Mouse (Mus musculus): Measurements from ENCODE around the gene Pcdh7. TPM values are rescaled to one million over a fixed set of nuclear protein-coding genes. Genes with fewer than 3 reads are reported as not detected.
"Not testable (repeated sequence)": the region's sequence is repeated elsewhere in the genome, so short reads cannot be mapped to it uniquely, and the experiment has no call there.

Pcdh7 gene
- polyA plus RNA-seq, 2 experiments: 0.34 to 0.64 TPM

- H3K4me3 ChIP-seq (ENCODE audit: insufficient read depth in 1 of 2, low read depth in 2 of 2, low read length in 2 of 2): no peak overlapping the region
- H3K9ac ChIP-seq (replicated peaks): no peak overlapping the region
- ATAC-seq (ENCODE audit: insufficient read depth): no peak
- H3K36me3 ChIP-seq (replicated peaks; ENCODE audit: control insufficient read depth, insufficient read depth, low read depth): no peaks in the 10 kb centered on the region
- H3K9me3 ChIP-seq (ENCODE audit: control insufficient read depth, low read length): no peaks in the 10 kb centered on the region
- 56% methylated on average over 2 of the region's 2 CpGs for WGBS (ENCODE audit: insufficient replicate concordance)
- no peak overlapping the region for H3K27ac ChIP-seq
- H3K4me2 ChIP-seq (ENCODE audit: low read depth): no peak overlapping the region
- H3K27me3 ChIP-seq (ENCODE audit: control insufficient read depth, insufficient read depth, low read length): no peaks in the 10 kb centered on the region
- DNase-seq (ENCODE audit: low read depth in 3 of 3, low spot score in 3 of 3): no peak
- no peak for TF ChIP-seq EP300 (IDR thresholded peaks at IDR 0.05; ENCODE audit: low read depth)
- no peak for TF ChIP-seq CTCF (IDR thresholded peaks at IDR 0.05; ENCODE audit: low read depth)
- H3K4me1 ChIP-seq (replicated peaks; ENCODE audit: control insufficient read depth in 2 of 2, insufficient read depth in 2 of 2, low read length in 1 of 2): no peaks in the 10 kb centered on the region
These were observed 426.1 kb downstream of the Pcdh7 start for GRCm38 (mm10) chr5:58143897-58144296.

GRCm38 (mm10) chr5:58153966-58154365 is 436.2 kb downstream of the Pcdh7 start:
- Histone ChIP-seq H3K4me3 (ENCODE audit: insufficient read depth in 1 of 2, low read depth in 2 of 2, low read length in 2 of 2) (no peak overlapping the region), H3K27me3 (ENCODE audit: control insufficient read depth, insufficient read depth, low read length) (no peaks in the 10 kb centered on the region), H3K27ac (no peak overlapping the region), H3K36me3 (replicated peaks; ENCODE audit: control insufficient read depth, insufficient read depth, low read depth) (no peaks in the 10 kb centered on the region), H3K4me2 (ENCODE audit: low read depth) (no peak overlapping the region), H3K4me1 (replicated peaks; ENCODE audit: control insufficient read depth in 2 of 2, insufficient read depth in 2 of 2, low read length in 1 of 2) (no peaks in the 10 kb centered on the region), H3K9ac (replicated peaks) (no peak overlapping the region), H3K9me3 (ENCODE audit: control insufficient read depth, low read length) (no peaks in the 10 kb centered on the region)
- DNase-seq (ENCODE audit: low read depth in 3 of 3, low spot score in 3 of 3): no peak
- WGBS (ENCODE audit: insufficient replicate concordance): 51% methylated on average over 5 of the region's 5 CpGs
- no peak for ATAC-seq (ENCODE audit: insufficient read depth)
- TF ChIP-seq EP300 (IDR thresholded peaks at IDR 0.05; ENCODE audit: low read depth): no peak
- no peak for TF ChIP-seq CTCF (IDR thresholded peaks at IDR 0.05; ENCODE audit: low read depth)

- Histone ChIP-seq H3K27ac (no peak overlapping the region), H3K4me1 (replicated peaks; ENCODE audit: control insufficient read depth in 2 of 2, insufficient read depth in 2 of 2, low read length in 1 of 2) (no peaks in the 10 kb centered on the region), H3K4me2 (ENCODE audit: low read depth) (no peak overlapping the region), H3K4me3 (ENCODE audit: insufficient read depth in 1 of 2, low read depth in 2 of 2, low read length in 2 of 2) (no peak overlapping the region), H3K36me3 (replicated peaks; ENCODE audit: control insufficient read depth, insufficient read depth, low read depth) (no peaks in the 10 kb centered on the region), H3K9me3 (ENCODE audit: control insufficient read depth, low read length) (no peaks in the 10 kb centered on the region), H3K27me3 (ENCODE audit: control insufficient read depth, insufficient read depth, low read length) (no peaks in the 10 kb centered on the region), H3K9ac (replicated peaks) (no peak overlapping the region)
- no peak for ATAC-seq (ENCODE audit: insufficient read depth)
- TF ChIP-seq EP300 (IDR thresholded peaks at IDR 0.05; ENCODE audit: low read depth) (no peak), CTCF (IDR thresholded peaks at IDR 0.05; ENCODE audit: low read depth) (no peak)
- no peak for DNase-seq (ENCODE audit: low read depth in 3 of 3, low spot score in 3 of 3)
These were observed 454.5 kb downstream of the Pcdh7 start for GRCm38 (mm10) chr5:58172218-58172617.

- H3K27ac ChIP-seq; H3K36me3 ChIP-seq (replicated peaks; ENCODE audit: control insufficient read depth, insufficient read depth, low read depth); H3K4me2 ChIP-seq (ENCODE audit: low read depth); ATAC-seq (ENCODE audit: insufficient read depth); H3K4me1 ChIP-seq (replicated peaks; ENCODE audit: control insufficient read depth in 2 of 2, insufficient read depth in 2 of 2, low read length in 1 of 2); H3K9me3 ChIP-seq (ENCODE audit: control insufficient read depth, low read length); H3K27me3 ChIP-seq (ENCODE audit: control insufficient read depth, insufficient read depth, low read length); H3K4me3 ChIP-seq (ENCODE audit: insufficient read depth in 1 of 2, low read depth in 2 of 2, low read length in 2 of 2); DNase-seq (ENCODE audit: low read depth in 3 of 3, low spot score in 3 of 3); H3K9ac ChIP-seq (replicated peaks): not testable (repeated sequence)
These were observed 456.6 kb downstream of the Pcdh7 start for GRCm38 (mm10) chr5:58174335-58174734.

GRCm38 (mm10) chr5:58175532-58175931 is 457.8 kb downstream of the Pcdh7 start:
- no peak overlapping the region for H3K4me2 ChIP-seq (ENCODE audit: low read depth)
- TF ChIP-seq CTCF (IDR thresholded peaks at IDR 0.05; ENCODE audit: low read depth) (no peak), EP300 (IDR thresholded peaks at IDR 0.05; ENCODE audit: low read depth) (no peak)

More at GRCm38 (mm10) chr5:58175532-58175931, 457.8 kb downstream of the Pcdh7 start:
- DNase-seq (ENCODE audit: low read depth in 3 of 3, low spot score in 3 of 3): no peak
- no peak overlapping the region for H3K9ac ChIP-seq (replicated peaks)
- no peak for ATAC-seq (ENCODE audit: insufficient read depth)
- no peaks in the 10 kb centered on the region for H3K27me3 ChIP-seq (ENCODE audit: control insufficient read depth, insufficient read depth, low read length)
- 73% methylated on average over 3 of the region's 3 CpGs for WGBS (ENCODE audit: insufficient replicate concordance)
- no peaks in the 10 kb centered on the region for H3K4me1 ChIP-seq (replicated peaks; ENCODE audit: control insufficient read depth in 2 of 2, insufficient read depth in 2 of 2, low read length in 1 of 2)
- no peak overlapping the region for H3K27ac ChIP-seq
- no peaks in the 10 kb centered on the region for H3K9me3 ChIP-seq (ENCODE audit: control insufficient read depth, low read length)
- no peak overlapping the region for H3K4me3 ChIP-seq (ENCODE audit: insufficient read depth in 1 of 2, low read depth in 2 of 2, low read length in 2 of 2)
- no peaks in the 10 kb centered on the region for H3K36me3 ChIP-seq (replicated peaks; ENCODE audit: control insufficient read depth, insufficient read depth, low read depth)

Data from liver, embryonic 14.5 days (tissue).